In genomic region chr17:26075246-26075645, GRCm38 (mm10) we compare ENCODE assay signal across 17 mouse cellular contexts. TPM values are rescaled to one million over a fixed set of nuclear protein-coding genes. Genes with fewer than 3 reads are reported as not detected.
DNase-seq lines count a peak whose midpoint lies in the region.
"Had no signal": no experiment of that assay in that cellular context is flagged by ENCODE, and none has a peak within 500 bp of the region (broad histone marks: within the 10 kb centered on the region; RNA-seq: fewer than 3 reads in every experiment).

No protein-coding gene starts in this region.

- intact Hi-C loops in left cerebral cortex, postnatal 25 days (cut with DNase I), result no loop called here

- DNase-seq in layer of hippocampus, adult 9-11 months, result peak; percentile 51
- no peak for DNase-seq in layer of hippocampus, adult 9-10 months (ENCODE audit: low spot score)
- peak; percentile 75 to 77 for DNase-seq in right cerebral cortex, adult 2 months (ENCODE audit: low spot score in 2 of 2)
- DNase-seq in right cerebral cortex, postnatal 10 days (ENCODE audit: low spot score in 2 of 2), result no peak
- peak; percentile 58 to 94 for DNase-seq in left cerebral cortex, postnatal 25 days (ENCODE audit: low spot score in 2 of 2)
- DNase-seq in telencephalon, adult 2 months (ENCODE audit: low read depth, low spot score), result peak; percentile 89
- DNase-seq in heart, adult 8-10 months (ENCODE audit: low spot score), result no peak
- no peak for DNase-seq in spleen, postnatal 4 days (ENCODE audit: low spot score in 2 of 2)
- DNase-seq: cerebellum, adult 18-20 months; cerebellum, postnatal 25 days; embryo, embryonic 11 days; gastrocnemius, postnatal 36 days; heart, adult 2 months; kidney, postnatal 4 days; liver, postnatal 0 days; lung, postnatal 10 days; thymus, postnatal 36 days had no signal

RNA-seq across cellular contexts. Expression of gene Rab11fip3, which starts 5.9 kb away (rescaled TPM):
- total RNA-seq in left cerebral cortex, postnatal 25 days (2021), result 100 to 1,000 TPM in 1 of 2 experiments, 10 to 100 TPM in 1; 95.8 to 103 TPM
- 10 to 100 TPM; 30.0 to 33.6 (median 32.2) TPM for total RNA-seq in heart, adult 8-10 months (2022)

RNA-seq across cellular contexts. Expression of gene Decr2, which starts 14.9 kb away (rescaled TPM):
- 10 to 100 TPM; 26.4 to 27.9 TPM for total RNA-seq in left cerebral cortex, postnatal 25 days (2021)
- total RNA-seq in heart, adult 8-10 months (2022), result 10 to 100 TPM; 10.2 to 11.2 (median 11.0) TPM

RNA-seq across cellular contexts. Expression of gene Nme4, which starts 20.2 kb away (rescaled TPM):
- 1 to 10 TPM; 3.3 to 3.7 TPM for total RNA-seq in left cerebral cortex, postnatal 25 days (2021)
- 1 to 10 TPM; 5.0 to 7.6 (median 5.9) TPM for total RNA-seq in heart, adult 8-10 months (2022)

RNA-seq across cellular contexts. Expression of gene Tmem8, which starts 37.9 kb away (rescaled TPM):
- total RNA-seq in left cerebral cortex, postnatal 25 days (2021), result 10 to 100 TPM; 11.6 to 13.0 TPM
- total RNA-seq in heart, adult 8-10 months (2022), result 1 to 10 TPM; 6.0 to 7.0 (median 6.2) TPM

RNA-seq across cellular contexts. Expression of gene Mrpl28, which starts 48.1 kb away (rescaled TPM):
- total RNA-seq in left cerebral cortex, postnatal 25 days (2021), result 10 to 100 TPM; 62.6 to 68.7 TPM
- 100 to 1,000 TPM; 160 to 201 (median 177) TPM for total RNA-seq in heart, adult 8-10 months (2022)

Comparison
In these comparisons a context has a peak if more than half of its experiments do, and no peak if none do; other contexts are left out.
1. DNase-seq: peak in layer of hippocampus, adult 9-11 months (single experiment), right cerebral cortex, adult 2 months (2 of 2), left cerebral cortex, postnatal 25 days (2 of 2) and telencephalon, adult 2 months (single experiment); none in layer of hippocampus, adult 9-10 months (single experiment), right cerebral cortex, postnatal 10 days (0 of 2), heart, adult 8-10 months (single experiment) and spleen, postnatal 4 days (0 of 2).